Mouse (Mus musculus) forebrain, embryonic 13.5 days (tissue): ENCODE measurements around the gene Card6. TPM values are rescaled to one million over a fixed set of nuclear protein-coding genes. Genes with fewer than 3 reads are reported as not detected.

Source experiments
- polyA plus RNA-seq: library from polyadenylated mRNA; unstranded; fragments of >200 nt; fragmentation: Nextera tagmentation; extraction: Ambion mirVana; gene quantifications from 2 replicates; pipeline ENCODE4 v1.2.1, GENCODE M21; 2015

Gene Card6
- polyA plus RNA-seq, 1 experiment from 2014 or later: 0.85 TPM

Other genes starting within 250 kb of the Card6 start
- gene Mroh2b, start 209.8 kb downstream of the Card6 start, polyA plus RNA-seq: not detected in 2 replicates
- gene C7, start 44.8 kb downstream of the Card6 start, polyA plus RNA-seq: 0.06 TPM in 2 replicates
- 431 and 548 TPM in 2 replicates for gene Rpl37, start 8.1 kb upstream of the Card6 start, polyA plus RNA-seq
- gene Prkaa1, start 35.3 kb upstream of the Card6 start, polyA plus RNA-seq: 11.3 and 12.5 TPM in 2 replicates
- 52.5 and 52.8 TPM in 2 replicates for gene Ttc33, start 77.0 kb upstream of the Card6 start, polyA plus RNA-seq
- 0.36 and 0.37 TPM in 2 replicates for gene Ptger4, start 135.6 kb upstream of the Card6 start, polyA plus RNA-seq